Mouse (Mus musculus) spleen, adult 2 months (tissue): ENCODE data around the gene Trmt44.

Experiments used
- CTCF ChIP-seq: fragments of 200-500 bp; IDR thresholded peaks from 2 replicates; pipeline ENCODE4 v1.5.1; 2011; ENCODE audit warnings: mild to moderate bottlenecking, inconsistent platforms; ENCODE audit not compliant: insufficient read depth, insufficient read length, insufficient replicate concordance; ENCODE audit errors: extremely low read depth
- POLR2A ChIP-seq: fragments of 200-500 bp; IDR thresholded peaks from 2 replicates; pipeline ENCODE4 v1.6.1; 2011; ENCODE audit warnings: low read depth, low read length, inconsistent platforms

- TF ChIP-seq POLR2A (no peak), CTCF (no peak)
Observed at GRCm38 (mm10) chr5:35579247-35579893, 4.5 kb upstream of the Trmt44 start.
